Mouse (Mus musculus) adrenal gland, postnatal 4 days (tissue): ENCODE measurements around the gene Hspb6. TPM values are rescaled to one million over a fixed set of nuclear protein-coding genes. Genes with fewer than 3 reads are reported as not detected.

Experiments
- DNase-seq, 2 experiments: peaks; one replicate each; pipeline ENCODE4 v3.0.0; 2021 to 2022; ENCODE audit warnings: low spot score in 2 of 2, mixed read lengths in 2 of 2
- total RNA-seq, 2 experiments: library from RNA; stranded (reverse); gene quantifications; 2 replicates each; pipeline ENCODE4 v1.2.3; 2021

The Hspb6 gene
- total RNA-seq, 2 experiments from 2014 or later: 36.3 to 45.7 TPM

DNA sequence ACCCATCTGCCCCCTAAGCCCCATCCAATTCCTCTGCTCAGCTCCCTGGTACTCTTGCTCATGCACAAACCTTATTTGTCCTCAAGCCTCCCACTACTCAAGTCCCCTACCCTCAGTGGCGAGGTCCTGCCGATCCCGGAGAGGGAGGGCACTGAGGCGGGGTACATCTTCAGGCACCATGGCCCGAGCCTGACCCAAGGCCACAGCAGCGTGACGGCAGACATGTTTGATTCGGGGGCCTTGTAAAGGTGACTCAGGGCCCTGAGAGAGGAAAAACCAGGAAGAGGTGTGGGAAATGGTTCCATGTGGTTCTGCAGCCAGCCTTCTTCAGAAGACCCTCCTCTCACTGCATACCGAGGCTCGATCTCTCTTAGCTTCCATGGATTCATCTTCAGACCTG, 32.4 kb downstream of the Hspb6 start:
- no peak for DNase-seq

DNA sequence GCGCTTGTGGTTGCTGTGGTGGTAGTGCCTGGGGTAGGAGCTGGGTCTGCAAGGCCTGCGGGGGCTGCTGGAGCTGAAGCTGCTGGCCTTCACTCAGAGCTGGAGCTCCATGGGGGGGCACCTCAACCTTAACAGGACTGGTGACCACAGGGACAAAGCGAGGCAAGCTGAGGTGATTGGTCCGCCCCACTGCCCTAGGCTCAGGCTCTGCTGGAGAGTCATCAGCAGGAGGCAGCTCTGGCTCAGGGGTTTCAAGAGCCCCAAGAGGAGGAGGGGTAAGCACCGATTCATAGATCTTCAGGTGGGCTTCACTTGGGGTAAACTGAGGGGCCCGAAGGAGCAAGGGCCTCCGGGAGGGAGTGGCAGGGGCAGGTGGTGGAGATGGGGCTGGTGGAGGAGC, 33.2 kb downstream of the Hspb6 start:
- DNase-seq: no peak

GRCm38 (mm10) chr7:30586455-30587020, 34.6 kb downstream of the Hspb6 start:
- no peak for DNase-seq

DNA sequence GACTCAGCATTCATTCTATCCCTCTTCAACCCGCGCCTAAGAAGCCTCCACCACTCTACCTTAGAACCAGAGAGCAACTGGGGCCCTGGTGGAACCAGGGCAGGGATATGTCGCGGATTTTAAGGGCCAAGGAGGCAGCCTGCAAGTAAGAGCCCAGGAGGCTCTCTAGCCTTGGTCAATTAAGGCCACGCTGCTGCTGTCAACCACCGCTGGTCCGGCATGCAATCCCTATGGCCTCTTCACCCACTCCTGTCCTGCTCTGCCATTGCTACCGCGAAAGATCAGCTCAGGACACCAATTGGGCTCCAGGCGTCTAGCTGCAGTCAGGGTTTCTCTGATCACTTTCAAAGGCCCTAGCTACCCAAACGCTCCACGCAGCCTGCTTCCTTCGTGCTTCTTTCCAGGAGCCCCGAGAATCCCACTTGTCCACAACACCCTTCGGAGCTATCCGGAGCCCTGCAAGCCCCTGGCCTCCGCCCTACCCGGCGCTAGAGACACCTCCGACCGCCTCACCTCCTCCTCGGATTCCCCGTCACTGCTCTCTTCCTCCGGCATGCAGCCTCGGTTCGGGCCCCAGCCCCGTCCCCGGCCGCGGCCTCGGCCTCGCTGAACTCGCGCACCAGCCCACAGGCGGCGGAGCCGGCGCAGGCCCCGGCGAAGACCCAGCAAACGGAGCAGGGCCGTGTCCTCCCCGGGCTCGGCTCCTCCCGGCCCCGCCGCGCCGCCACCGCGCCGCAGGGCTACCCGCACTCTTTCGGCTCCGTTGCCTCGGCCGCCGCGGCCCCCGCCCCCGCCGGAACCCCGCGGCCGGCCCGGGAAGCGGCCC, 36.1 kb downstream of the Hspb6 start:
- peak; percentile 33 to 43 for DNase-seq

DNA sequence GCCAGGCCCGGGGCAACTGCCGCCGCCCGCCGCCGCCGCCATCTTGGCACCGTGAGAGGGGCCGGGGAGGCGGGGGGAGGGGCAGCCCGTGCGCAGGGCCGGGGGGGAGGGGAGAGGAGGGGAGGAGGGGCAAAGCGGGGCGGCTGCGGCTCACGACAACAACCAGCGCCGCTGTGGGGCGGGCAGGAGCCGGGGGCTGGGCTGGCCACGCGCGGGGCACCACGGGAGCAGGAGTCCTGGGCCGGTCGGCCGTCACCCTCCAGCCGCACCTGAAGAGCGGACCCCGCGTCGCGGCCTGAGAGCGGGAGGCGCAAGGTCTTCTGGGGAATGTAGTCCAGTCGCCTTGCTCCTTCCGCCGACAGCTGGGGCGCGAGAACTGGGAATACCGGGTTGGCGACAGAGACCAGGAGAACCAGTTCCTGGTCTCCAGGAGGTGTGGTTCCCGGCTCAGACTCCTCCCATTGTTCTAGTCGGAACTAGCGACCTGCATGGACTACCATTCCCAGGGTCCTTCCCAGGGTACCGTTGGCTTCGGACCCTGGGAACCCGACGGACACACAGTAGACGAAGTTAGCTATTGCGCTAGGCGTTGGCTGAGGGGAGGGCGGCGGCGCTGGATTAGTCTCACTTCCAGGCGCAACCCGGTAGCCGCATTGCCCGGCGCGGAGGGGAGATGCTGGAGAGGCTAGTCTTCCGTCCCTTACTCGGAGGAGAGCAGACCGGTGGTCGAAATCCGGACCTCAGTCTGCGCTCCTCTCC, 36.9 kb downstream of the Hspb6 start, which contains the start of gene Kmt2b:
Kmt2b (minus strand) TSS at position 51 of the 759 bp plus-strand sequence.
- DNase-seq: peak; percentile 90 to 93

DNA sequence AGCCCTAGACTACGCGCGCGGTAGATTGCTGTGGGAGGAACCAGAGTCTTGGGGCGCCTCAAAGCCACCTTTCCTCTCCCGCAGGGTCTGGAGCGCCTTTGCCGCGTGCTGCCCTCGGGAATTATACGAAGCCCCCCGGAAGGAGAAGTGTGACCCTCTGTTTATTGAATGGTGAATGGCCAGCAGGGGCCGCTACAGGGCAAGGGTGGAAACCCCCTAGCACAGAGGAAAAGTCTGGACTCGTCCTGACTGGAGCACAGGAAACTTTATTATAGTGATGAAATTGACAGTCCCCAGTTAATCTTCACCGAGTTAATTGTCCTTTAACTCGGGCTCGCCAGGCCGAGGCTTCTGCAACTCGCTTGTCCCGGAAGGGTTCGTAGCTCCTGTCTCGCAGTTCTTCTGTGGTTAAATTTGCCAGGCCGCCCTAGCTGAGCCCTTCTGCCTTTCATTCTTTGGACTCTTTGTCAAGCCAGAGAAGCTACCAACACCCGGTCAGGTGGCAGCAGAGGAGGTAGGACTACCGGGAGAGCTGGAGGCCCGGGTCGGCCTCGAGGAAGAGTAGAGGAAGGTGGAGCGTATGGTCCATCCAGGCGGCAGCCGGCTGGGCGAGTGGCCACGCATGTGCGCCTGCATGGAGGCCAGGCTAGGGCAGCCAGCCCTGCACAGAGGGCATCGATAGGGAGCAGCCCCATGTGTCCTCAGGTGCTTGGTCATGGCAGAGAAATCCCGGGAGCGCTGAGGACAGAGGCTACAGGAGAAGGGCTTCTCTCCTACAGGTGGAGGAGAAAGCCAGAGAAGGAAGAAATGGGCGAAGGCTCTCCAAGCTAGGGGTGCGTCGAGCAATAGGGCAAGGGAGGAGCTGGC, 37.7 kb downstream of the Hspb6 start:
- DNase-seq: peak; percentile 64 to 76

DNA sequence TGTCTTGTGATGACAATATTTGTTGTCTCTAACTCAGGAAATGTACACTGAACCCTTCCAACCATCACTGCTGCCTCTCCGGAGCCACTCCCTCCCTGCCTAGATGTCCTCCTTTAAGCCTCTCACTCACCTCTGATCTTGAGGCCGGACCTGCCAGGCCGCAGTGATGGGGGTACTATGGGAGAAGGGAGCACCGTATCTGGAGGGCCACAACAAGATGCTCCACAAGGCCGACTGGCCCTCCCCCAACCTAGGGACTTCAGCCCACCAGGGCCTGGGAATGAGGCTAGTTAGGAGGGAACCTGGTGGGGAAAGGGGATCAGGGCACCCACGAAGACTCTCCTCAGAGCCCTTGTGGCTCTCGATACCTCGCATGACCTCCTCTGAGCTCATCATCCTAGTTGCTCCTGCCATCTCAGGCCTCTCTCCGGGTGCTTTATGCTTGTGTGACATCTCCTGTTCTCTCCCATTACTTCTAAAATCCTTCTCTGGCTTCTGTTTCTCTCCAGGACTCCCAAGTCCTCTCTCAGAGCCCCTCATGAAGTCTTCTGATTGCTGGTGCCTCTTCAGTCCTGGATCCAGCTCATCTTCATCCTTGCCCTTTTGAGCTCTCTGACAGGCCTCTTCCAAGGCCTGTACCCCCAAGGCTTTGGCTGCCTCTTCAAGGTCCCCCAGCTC, 39.1 kb downstream of the Hspb6 start:
- no peak for DNase-seq

DNA sequence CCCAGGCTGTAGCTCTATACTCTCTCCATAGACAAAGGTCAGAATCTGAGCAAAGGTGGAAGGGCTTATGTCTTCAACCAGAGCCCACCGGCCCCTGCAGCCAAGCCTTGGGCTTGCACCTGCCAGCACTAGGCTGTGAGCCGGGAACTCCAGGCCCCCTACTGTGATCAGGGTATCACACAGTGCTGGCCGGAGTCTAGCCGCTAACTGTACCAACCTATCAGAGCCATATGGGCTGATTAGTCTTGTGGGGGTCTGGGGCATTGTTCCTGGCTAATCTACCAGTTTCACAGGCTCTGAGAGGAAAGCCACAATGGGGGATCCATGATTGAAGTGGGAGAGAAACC, 39.6 kb downstream of the Hspb6 start:
- DNase-seq: no peak

DNA sequence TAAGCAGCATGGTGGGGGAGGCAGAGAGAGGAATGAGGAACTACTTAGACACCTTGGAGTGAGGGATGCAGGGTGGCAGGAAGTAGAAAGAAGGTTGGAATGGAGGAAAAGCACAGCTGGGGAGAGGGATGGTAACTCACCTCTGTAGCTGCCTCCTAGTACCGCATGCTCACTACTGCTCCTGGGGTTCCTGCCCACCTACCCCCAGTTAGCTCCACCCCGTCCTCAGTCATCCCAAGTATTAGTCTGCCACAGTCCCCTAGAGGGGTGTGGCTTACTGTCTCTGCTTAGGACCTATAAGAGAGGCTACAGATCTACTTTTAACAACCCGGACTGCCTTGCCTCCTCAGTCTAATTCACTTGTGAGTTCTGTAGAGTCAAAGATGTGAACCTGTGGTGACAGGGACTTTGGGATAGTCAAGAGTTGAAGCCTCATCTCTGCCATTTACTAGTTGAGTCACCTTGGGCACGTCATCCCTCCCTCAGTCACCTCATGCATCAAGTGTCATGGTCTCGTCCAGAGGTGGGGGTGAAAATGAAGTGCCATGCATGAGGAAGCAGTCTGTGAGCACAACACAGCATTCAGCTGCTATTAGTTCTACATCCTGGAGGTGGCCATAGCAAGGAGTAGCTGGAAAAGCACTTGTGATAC, 40.9 kb downstream of the Hspb6 start:
- no peak for DNase-seq

GRCm38 (mm10) chr7:30593579-30594509, 41.9 kb downstream of the Hspb6 start:
- no peak for DNase-seq

DNA sequence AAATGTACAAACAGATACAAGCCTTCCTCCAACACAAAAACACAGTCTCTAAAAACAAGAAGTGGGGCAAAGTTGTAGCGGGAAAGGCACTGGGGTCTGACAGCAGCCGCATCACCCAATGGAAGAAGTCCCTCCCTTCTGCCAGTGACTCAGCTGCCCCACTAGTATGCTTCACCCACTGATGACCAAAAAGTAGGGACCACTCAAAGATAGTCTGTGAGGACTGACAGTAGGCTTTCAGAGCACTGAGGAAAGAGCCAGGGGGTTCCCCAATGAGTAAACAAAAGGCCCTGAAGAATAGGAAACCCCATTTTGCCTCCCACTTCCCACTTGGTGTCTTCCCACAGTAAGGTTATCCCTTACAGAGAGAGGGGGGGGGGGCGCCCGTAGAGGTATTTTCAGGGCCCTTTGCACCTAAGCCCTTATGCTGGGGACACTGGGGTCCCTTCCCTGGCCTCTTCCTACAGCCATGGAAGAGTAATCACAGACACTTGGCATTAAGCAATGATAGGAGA, 42.6 kb downstream of the Hspb6 start:
- no peak for DNase-seq

DNA sequence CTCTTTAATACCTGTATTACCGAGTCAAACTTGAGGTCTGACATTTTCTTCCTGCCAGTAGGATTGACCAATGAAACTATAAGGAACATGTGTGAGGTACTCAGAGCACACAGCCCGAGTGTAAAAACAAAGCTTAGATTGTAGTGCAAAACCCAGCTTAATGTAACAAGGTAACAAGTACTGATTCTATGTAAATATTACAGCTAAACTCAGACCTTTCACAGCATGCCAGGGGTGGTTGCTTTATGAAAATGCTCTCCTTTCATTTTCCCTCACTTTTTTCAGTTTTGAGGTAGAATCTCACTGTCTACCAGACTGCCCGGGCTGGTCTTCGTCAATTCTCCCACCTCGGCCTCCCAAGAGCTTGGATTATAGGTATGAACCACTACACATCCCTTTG, 44.1 kb downstream of the Hspb6 start:
- no peak for DNase-seq

- DNase-seq: no peak
These were observed 44.8 kb downstream of the Hspb6 start for GRCm38 (mm10) chr7:30596811-30597210.

- no peak for DNase-seq
These were observed 46.8 kb downstream of the Hspb6 start, which contains the start of gene Zbtb32 for GRCm38 (mm10) chr7:30598786-30599185. TSS of gene Zbtb32 (minus strand) at chr7:30598909.

- DNase-seq: peak; percentile 70 to 80
These were observed 48.0 kb downstream of the Hspb6 start for GRCm38 (mm10) chr7:30599933-30600353.

DNA sequence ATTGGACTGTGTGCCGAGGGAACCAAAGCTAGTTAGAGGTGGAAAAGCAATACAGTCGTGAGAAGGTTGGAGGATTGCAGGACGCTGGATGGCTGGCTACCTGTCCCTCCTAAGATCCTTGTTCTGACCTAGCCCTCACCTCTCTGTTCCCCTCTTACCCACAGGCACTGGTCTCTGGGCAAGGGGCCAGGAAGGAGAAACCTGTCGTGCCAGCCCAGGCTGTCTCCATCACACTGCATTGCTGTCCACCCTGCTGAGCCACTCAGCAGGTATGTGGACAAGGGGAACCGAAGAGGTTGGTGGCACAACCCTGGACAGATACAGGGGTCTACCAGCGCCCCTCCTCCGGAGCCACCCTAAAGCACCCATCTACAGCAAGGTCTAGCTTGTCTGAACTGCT, 48.7 kb downstream of the Hspb6 start:
- no peak for DNase-seq

DNA sequence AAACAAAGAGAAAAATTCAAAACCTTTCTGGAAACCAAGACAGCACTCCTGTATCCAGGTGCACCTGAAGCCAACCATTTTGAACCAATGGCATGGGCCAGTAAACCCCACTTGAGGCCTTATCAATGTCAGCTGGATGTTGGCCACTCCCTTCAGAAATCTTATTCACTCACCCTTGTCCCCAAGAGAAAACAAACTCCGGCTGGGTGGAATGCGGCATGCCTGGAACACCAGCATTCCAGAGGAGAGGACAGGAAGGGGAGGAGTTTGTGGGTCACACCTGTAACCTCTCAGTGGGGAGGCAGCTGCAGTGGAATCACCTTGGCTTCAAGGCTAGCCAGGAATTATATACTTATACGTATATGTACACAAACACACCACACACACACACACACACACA, 50.6 kb downstream of the Hspb6 start:
- no peak for DNase-seq

DNA sequence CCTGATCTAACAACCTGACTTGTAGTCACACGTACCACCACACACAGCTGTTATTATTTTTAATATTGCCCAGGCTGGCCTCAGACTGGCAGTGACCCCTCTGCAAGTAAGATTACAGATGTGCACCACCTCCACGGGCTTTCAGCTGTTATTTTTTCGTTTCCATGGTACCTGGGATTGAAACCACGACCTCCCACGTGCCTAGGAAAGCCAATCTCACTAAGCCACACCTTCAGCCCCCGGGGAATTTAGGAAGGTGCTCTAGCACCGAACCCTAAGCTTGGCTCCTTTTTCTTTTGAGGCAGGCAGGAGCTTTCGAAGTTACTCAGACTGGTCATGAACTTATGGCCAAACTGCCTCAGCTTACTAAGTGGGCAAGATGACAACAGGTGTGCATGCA, 52.4 kb downstream of the Hspb6 start:
- DNase-seq: no peak

DNA sequence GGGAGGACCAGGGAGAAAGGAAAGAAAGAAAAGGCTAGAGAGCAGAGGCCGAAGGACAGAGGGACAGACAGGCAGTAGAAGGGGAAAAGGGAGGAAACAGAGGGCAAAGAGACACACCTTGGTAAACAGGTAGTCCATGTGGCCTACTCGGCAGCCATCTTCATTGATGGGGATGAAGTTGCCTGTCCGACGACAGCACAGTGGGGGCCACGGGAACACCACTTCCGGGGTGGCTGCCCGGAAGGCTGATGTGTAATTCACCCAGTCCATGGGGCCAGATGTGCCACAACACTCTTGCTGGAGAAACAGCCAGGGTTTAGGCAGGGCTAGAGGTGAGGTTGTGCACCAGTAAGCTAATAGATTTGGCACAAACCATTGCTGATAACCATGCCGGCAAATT, 53.0 kb downstream of the Hspb6 start:
- DNase-seq: no peak
